Mouse (Mus musculus): ENCODE measurements around the gene S100a4. TPM values are rescaled to one million over a fixed set of nuclear protein-coding genes. Genes with fewer than 3 reads are reported as not detected.

Gene S100a4
- total RNA-seq, 2 experiments from 2014 or later: 9.5 to 17.4 TPM

GRCm38 (mm10) chr3:90586016-90586643 lies 17.4 kb upstream of the S100a4 start:
- TF ChIP-seq CTCF (IDR thresholded peaks at IDR 0.05): no peak
- no peak for DNase-seq
- Histone ChIP-seq H3K27ac (peak overlapping the region; percentile 90), H3K4me3 (no peak overlapping the region)
- intact Hi-C loops (cut with DNase I): loop anchor here (5.0 to 10.0 kb wide), 3 partner anchors 44 to 121 kb away; partner anchors contain the start of gene S100a14

GRCm38 (mm10) chr3:90586906-90587305 lies 16.7 kb upstream of the S100a4 start:
- H3K27ac ChIP-seq: peak overlapping the region; percentile 90
- DNase-seq: peak; percentile 89
- peak overlapping the region; percentile 37 for H3K4me3 ChIP-seq
- TF ChIP-seq CTCF (IDR thresholded peaks at IDR 0.05): no peak
- intact Hi-C loops (cut with DNase I): loop anchor here (5.0 to 10.0 kb wide), 3 partner anchors 45 to 120 kb away; partner anchors contain the start of gene S100a14

GRCm38 (mm10) chr3:90587361-90588101 lies 16.0 kb upstream of the S100a4 start:
- peak overlapping the region; percentile 90 for H3K27ac ChIP-seq
- DNase-seq: no peak
- H3K4me3 ChIP-seq: peak overlapping the region; percentile 37
- TF ChIP-seq CTCF (IDR thresholded peaks at IDR 0.05): no peak
- intact Hi-C loops (cut with DNase I): loop anchor here (5.0 to 10.0 kb wide), 3 partner anchors 45 to 120 kb away; partner anchors contain the start of gene S100a14

DNA sequence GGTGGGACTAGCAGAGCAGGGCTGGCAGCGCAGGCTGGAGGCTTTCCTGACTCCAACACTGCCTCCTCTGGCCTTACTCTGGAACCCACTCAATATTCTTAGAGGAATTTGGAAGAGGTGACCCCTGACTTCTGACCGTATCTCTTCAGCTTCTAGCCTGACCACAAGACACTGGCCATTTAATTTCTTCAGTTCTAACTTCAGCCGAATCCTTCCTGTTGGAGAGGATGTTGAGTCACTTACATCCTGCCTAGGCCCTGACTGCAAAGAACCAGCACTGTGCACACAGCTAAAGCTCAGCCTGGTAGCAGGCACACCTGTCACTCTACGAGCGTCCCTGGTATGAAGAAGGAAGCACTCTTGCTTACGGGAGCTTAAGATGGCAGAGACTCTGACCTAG lies 14.2 kb upstream of the S100a4 start:
- intact Hi-C loops (cut with DNase I): loop anchor here (5.0 to 10.0 kb wide), 3 partner anchors 47 to 118 kb away; partner anchors contain the start of gene S100a14
- peak overlapping the region; percentile 53 for H3K27ac ChIP-seq
- TF ChIP-seq CTCF (IDR thresholded peaks at IDR 0.05): no peak

GRCm38 (mm10) chr3:90589947-90590346 lies 13.6 kb upstream of the S100a4 start, which contains the start of gene S100a2:
Gene S100a2 (plus strand): TSS chr3:90590247.
- DNase-seq: no peak
- H3K27ac ChIP-seq: peak within 1 kb of the TSS; percentile 53
- intact Hi-C loops (cut with DNase I): loop anchor here (5.0 to 10.0 kb wide), 3 partner anchors 48 to 117 kb away; partner anchors contain the start of gene S100a14
- no peak within 1 kb of the TSS for H3K4me3 ChIP-seq
- TF ChIP-seq CTCF (IDR thresholded peaks at IDR 0.05): no peak

More for the DNA sequence above, 14.2 kb upstream of the S100a4 start:
- no peak for DNase-seq
- H3K4me3 ChIP-seq: no peak overlapping the region

- no peak for TF ChIP-seq CTCF (IDR thresholded peaks at IDR 0.05)
- no peak for DNase-seq
- no peak overlapping the region for H3K27ac ChIP-seq
- intact Hi-C loops (cut with DNase I): no loop called here
- H3K4me3 ChIP-seq: no peak overlapping the region
Observed at GRCm38 (mm10) chr3:90594466-90594865, 9.1 kb upstream of the S100a4 start.

DNA sequence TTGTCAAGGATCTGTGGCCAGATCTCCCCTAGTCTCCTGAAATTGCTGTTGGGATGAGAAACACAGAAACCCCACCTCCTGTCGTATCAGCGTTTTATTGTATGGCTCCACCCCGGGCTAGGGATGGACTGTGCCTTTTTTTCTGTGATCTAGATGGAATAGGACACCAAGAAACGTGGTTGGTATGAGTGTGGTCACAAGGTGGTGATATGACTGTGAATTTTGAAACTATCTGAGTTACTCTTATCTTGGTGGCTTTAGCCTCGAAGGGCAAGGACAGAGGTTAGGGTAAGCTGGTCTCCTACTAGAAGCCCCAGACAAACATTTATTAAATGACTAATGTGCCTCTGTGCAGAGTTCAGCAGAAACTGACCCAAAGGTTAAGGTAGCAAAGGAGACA lies 8.0 kb upstream of the S100a4 start:
- TF ChIP-seq CTCF (IDR thresholded peaks at IDR 0.05): no peak
- H3K4me3 ChIP-seq: no peak overlapping the region
- intact Hi-C loops (cut with DNase I): no loop called here
- no peak overlapping the region for H3K27ac ChIP-seq
- no peak for DNase-seq

DNA sequence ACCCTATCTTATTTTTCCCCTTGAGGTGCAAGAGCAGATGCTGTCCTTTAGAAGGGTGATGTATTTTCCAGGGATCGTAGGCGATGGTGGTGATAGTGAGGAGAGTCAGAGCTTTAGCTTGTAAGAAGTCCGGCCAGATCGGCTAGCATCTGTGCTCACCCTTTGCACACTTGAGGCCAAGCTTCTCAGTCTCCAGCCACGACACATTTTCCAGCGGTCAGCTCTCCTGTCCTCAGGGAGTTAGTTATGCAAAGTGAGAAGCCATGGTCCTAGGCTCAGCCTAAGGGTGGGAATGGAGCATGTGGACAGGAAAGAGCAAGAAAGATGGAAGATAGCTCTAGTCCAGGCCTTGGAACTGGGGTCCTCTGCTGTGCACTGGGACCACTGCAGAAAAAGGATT lies 6.8 kb upstream of the S100a4 start:
- intact Hi-C loops (cut with DNase I): no loop called here
- Histone ChIP-seq H3K27ac (peak overlapping the region; percentile 25; the same call in 1 of the 2 replicates), H3K4me3 (no peak overlapping the region)
- no peak for TF ChIP-seq CTCF (IDR thresholded peaks at IDR 0.05)
- DNase-seq: no peak

DNA sequence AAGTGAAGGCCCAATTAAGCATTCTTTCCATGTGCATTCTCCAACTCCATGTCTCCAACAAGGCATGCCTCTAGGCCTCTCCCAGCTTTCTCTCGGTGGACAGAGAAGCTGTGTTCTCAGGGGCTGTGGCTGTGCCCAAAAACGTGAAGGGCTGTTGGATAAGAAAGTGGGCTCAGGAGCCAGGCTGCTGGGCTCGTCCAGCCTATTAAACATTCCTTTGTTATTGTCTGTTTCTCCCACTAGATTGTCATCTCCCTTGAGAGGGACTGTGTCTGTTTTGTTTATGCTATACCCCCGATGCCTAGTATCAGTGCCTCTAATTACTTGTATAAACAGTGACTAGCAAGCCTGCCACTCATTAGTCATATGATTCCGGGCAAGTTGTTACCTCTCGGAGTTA lies 5.8 kb upstream of the S100a4 start:
- no peak for DNase-seq
- no peak overlapping the region for H3K4me3 ChIP-seq
- no peak for TF ChIP-seq CTCF (IDR thresholded peaks at IDR 0.05)
- peak overlapping the region; percentile 25; the same call in 1 of the 2 replicates for H3K27ac ChIP-seq
- intact Hi-C loops (cut with DNase I): no loop called here

GRCm38 (mm10) chr3:90598212-90598611 lies 5.4 kb upstream of the S100a4 start:
- intact Hi-C loops (cut with DNase I): no loop called here
- no peak for DNase-seq
- no peak overlapping the region for H3K27ac ChIP-seq
- no peak overlapping the region for H3K4me3 ChIP-seq
- TF ChIP-seq CTCF (IDR thresholded peaks at IDR 0.05): no peak

DNA sequence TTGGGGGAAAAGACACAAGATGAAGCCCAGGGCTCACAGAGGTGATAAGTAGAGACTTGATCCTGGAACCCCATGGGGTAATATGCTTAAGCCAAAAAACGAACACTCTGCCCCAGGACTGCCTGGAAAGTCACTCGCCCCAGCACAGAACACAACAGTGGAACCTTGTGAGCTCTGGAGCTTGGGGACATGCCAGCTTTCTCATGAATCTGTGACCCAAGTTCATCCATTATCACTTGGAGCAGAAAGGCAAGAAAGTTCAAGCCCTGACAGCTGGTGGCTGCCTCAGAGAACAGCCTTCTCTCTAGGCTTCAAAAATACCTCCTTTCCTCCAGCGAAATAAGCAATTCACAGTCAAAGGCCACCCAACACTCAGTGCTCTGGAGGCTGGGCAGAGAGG lies 4.2 kb upstream of the S100a4 start:
- TF ChIP-seq CTCF (IDR thresholded peaks at IDR 0.05): no peak
- no peak for DNase-seq
- intact Hi-C loops (cut with DNase I): no loop called here
- peak overlapping the region; percentile 72 for H3K27ac ChIP-seq
- no peak overlapping the region for H3K4me3 ChIP-seq

DNA sequence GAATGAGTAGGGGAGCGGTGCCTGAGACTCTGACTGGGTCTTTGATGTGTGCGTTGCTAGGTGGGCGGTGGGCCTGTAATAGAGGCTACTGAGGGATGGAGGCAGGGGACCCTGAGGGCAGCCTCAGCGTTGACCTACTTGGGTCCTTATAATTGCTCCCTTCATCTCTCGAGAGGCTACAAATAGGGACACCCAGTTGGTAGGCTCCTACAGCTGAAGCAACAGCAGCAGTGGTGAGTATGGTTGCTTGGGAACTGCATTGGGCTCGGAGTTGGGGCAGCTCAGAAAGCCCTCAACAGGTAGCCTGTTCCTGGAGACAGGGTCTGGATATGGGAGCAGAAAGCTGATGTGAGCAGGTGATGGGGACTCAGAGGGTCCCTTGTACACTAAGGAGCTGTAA lies 3.5 kb upstream of the S100a4 start:
- Histone ChIP-seq H3K4me3 (no peak overlapping the region), H3K27ac (peak overlapping the region; percentile 72)
- no peak for DNase-seq
- intact Hi-C loops (cut with DNase I): no loop called here
- TF ChIP-seq CTCF (IDR thresholded peaks at IDR 0.05): no peak

All from gastrocnemius, adult 2 months (tissue).